Mouse (Mus musculus) testis, adult 2 months (tissue): Measurements from ENCODE around the gene Nos2.

Source experiments
- CTCF ChIP-seq: fragments of 200-500 bp; IDR thresholded peaks from 2 replicates; pipeline ENCODE4 v1.5.1; 2012; ENCODE audit warnings: low read depth, mild to moderate bottlenecking, inconsistent platforms, low read length, moderate library complexity; ENCODE audit not compliant: control insufficient read depth, insufficient read depth, insufficient replicate concordance
- POLR2A ChIP-seq: fragments of 200-500 bp; IDR thresholded peaks from 2 replicates; pipeline ENCODE4 v1.6.1; 2012; ENCODE audit warnings: low read depth, mild to moderate bottlenecking, inconsistent platforms, low read length, moderate library complexity; ENCODE audit not compliant: control insufficient read depth

- TF ChIP-seq CTCF, result no peak
- TF ChIP-seq POLR2A, result no peak
These were observed 59.6 kb downstream of the Nos2 start for GRCm38 (mm10) chr11:78980083-78980634.
